Mouse (Mus musculus) kidney, adult 2 months (tissue): ENCODE results near the gene Cdc45.

ENCODE experiments used
- CTCF ChIP-seq: fragments of 200-500 bp; conservative IDR thresholded peaks from 2 replicates; pipeline ENCODE4 v1.5.1; 2011; ENCODE audit warnings: low read depth, mild to moderate bottlenecking, control low read depth, low read length, moderate library complexity, mixed read lengths; ENCODE audit not compliant: insufficient read depth, insufficient read length
- POLR2A ChIP-seq: fragments of 200-500 bp; IDR thresholded peaks from one replicate; pipeline ENCODE4 v1.6.1; 2011; ENCODE audit warnings: low read depth, low read length, control low read depth

DNA sequence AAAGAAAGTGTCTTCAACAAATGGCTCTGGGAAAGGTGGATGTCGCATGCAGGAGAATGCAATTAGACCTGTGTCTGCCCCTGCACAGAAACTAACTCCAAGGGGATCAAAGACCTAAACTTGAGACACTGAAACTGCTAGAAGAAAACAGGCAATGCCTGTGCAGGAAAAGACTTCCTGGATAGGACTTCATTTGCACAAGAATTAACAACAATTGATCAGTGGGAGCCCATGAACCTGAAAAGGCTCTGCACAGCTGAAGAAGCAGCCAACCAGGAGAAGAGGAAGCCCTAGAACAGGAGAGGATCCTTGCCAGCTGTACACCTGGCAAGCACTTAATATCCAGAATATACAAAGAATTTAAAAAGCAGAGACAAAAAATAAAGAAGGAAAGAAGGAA is 42.3 kb downstream of the Cdc45 start:
- TF ChIP-seq CTCF (no peak), POLR2A (no peak)
